Mouse (Mus musculus) myocyte (in vitro differentiated cells): ENCODE results near the gene Ubfd1.

Experiments
- E2F4 ChIP-seq: IDR thresholded peaks from one replicate; pipeline ENCODE4 v1.6.1; 2011; ENCODE audit warnings: mild to moderate bottlenecking, control low read depth, moderate library complexity; ENCODE audit not compliant: insufficient read depth
- POLR2A ChIP-seq: IDR thresholded peaks from one replicate; pipeline ENCODE4 v1.6.1; 2011; ENCODE audit warnings: low read depth, mild to moderate bottlenecking, control low read depth, moderate library complexity; ENCODE audit not compliant: insufficient read length
- POLR2AphosphoS2 ChIP-seq: IDR thresholded peaks from one replicate; pipeline ENCODE4 v1.6.1; 2011; ENCODE audit warnings: low read depth, control low read depth; ENCODE audit not compliant: insufficient read length

GRCm38 (mm10) chr7:122074374-122074773 is 7.4 kb downstream of the Ubfd1 start:
- TF ChIP-seq POLR2A (no peak), E2F4 (no peak), POLR2AphosphoS2 (no peak)
